Mouse (Mus musculus): ENCODE data around the gene Prkn.
"Not testable (repeated sequence)": the region's sequence is repeated elsewhere in the genome, so short reads cannot be mapped to it uniquely, and the experiment has no call there.

Gene Prkn

GRCm38 (mm10) chr17:11989296-11989695, 1149.1 kb downstream of the Prkn start:
- no peak for DNase-seq (ENCODE audit: low spot score)

- DNase-seq (ENCODE audit: low spot score) = no peak
These were observed 1150.4 kb downstream of the Prkn start for GRCm38 (mm10) chr17:11990386-11991087.

- DNase-seq (ENCODE audit: low spot score) = peak; percentile 84
These were observed 1153.1 kb downstream of the Prkn start for GRCm38 (mm10) chr17:11993249-11993648.

- DNase-seq (ENCODE audit: low spot score) = no peak
These were observed 1154.1 kb downstream of the Prkn start for GRCm38 (mm10) chr17:11994252-11994651.

GRCm38 (mm10) chr17:11994754-11995153, 1154.6 kb downstream of the Prkn start:
- DNase-seq (ENCODE audit: low spot score) = not testable (repeated sequence)

- no peak for DNase-seq (ENCODE audit: low spot score)
These were observed 1155.3 kb downstream of the Prkn start for GRCm38 (mm10) chr17:11995522-11995921.

- no peak for DNase-seq (ENCODE audit: low spot score)
These were observed 1156.1 kb downstream of the Prkn start for GRCm38 (mm10) chr17:11996311-11996710.

- no peak for DNase-seq (ENCODE audit: low spot score)
These were observed 1160.1 kb downstream of the Prkn start for GRCm38 (mm10) chr17:12000285-12000684.

GRCm38 (mm10) chr17:12021326-12021725, 1181.1 kb downstream of the Prkn start:
- no peak for DNase-seq (ENCODE audit: low spot score)

- no peak for DNase-seq (ENCODE audit: low spot score)
These were observed 1189.2 kb downstream of the Prkn start for GRCm38 (mm10) chr17:12029362-12029761.

- DNase-seq (ENCODE audit: low spot score) = peak; percentile 37
These were observed 1189.8 kb downstream of the Prkn start for GRCm38 (mm10) chr17:12029921-12030461.

GRCm38 (mm10) chr17:12030556-12031160, 1190.5 kb downstream of the Prkn start:
- DNase-seq (ENCODE audit: low spot score) = no peak

- DNase-seq (ENCODE audit: low spot score) = peak; percentile 85
These were observed 1191.2 kb downstream of the Prkn start for GRCm38 (mm10) chr17:12031203-12031942.

- DNase-seq (ENCODE audit: low spot score) = no peak
These were observed 1192.0 kb downstream of the Prkn start for GRCm38 (mm10) chr17:12032014-12032791.

GRCm38 (mm10) chr17:12035386-12035785, 1195.2 kb downstream of the Prkn start:
- no peak for DNase-seq (ENCODE audit: low spot score)

GRCm38 (mm10) chr17:12036205-12036604, 1196.0 kb downstream of the Prkn start:
- peak; percentile 86 for DNase-seq (ENCODE audit: low spot score)

- no peak for DNase-seq (ENCODE audit: low spot score)
These were observed 1196.9 kb downstream of the Prkn start for GRCm38 (mm10) chr17:12037065-12037464.

GRCm38 (mm10) chr17:12037574-12037973, 1197.4 kb downstream of the Prkn start:
- no peak for DNase-seq (ENCODE audit: low spot score)

GRCm38 (mm10) chr17:12038499-12038898, 1198.3 kb downstream of the Prkn start:
- DNase-seq (ENCODE audit: low spot score) = no peak

GRCm38 (mm10) chr17:12039188-12039587, 1199.0 kb downstream of the Prkn start:
- DNase-seq (ENCODE audit: low spot score) = peak; percentile 86

GRCm38 (mm10) chr17:12039922-12040321, 1199.7 kb downstream of the Prkn start:
- DNase-seq (ENCODE audit: low spot score) = no peak

GRCm38 (mm10) chr17:12040546-12040945, 1200.4 kb downstream of the Prkn start:
- DNase-seq (ENCODE audit: low spot score) = no peak
